Mouse (Mus musculus): ENCODE results near the gene Tprgl.

Tprgl gene

DNA sequence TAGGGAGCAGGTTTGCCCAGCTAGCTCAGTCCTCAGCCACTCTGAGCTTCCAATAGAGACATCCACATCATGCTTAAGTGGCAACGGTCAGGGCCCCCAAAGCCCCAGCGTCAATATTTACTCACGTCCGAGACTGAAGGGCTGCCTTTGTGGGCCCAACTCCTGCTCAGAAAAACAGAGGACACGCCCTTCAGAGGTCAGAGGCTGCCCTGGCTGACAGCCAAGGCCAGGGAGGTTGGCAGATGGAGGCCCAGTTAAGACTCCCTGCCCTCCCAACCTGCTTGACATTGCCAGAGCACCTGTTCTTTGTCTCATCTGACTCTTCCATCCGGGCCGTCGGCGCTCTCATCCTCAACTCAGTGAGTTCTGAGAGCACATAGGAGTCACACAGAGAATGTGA is 41.7 kb downstream of the Tprgl start:
- no peak for DNase-seq (ENCODE audit: low spot score)

DNA sequence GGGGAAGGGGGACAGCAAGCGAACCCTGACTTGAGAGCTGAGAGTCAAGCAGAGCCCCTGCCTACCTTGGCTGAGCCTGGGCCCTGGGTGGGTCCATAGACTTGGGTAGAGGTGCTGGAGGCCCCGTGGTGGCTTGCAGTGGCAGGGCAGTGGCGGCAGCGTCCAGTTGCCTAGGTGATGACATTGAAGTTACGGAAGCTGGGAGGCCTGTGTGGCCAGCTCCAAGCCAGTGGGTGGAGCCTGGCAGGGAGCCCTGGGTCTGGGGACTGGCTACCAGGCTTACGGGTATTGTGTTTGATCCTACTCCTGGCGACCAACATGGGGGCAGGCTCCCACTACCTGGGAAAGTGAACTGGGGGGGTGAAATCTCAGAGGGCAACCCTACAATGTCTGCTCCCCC is 44.0 kb downstream of the Tprgl start:
- DNase-seq (ENCODE audit: low spot score) = no peak

DNA sequence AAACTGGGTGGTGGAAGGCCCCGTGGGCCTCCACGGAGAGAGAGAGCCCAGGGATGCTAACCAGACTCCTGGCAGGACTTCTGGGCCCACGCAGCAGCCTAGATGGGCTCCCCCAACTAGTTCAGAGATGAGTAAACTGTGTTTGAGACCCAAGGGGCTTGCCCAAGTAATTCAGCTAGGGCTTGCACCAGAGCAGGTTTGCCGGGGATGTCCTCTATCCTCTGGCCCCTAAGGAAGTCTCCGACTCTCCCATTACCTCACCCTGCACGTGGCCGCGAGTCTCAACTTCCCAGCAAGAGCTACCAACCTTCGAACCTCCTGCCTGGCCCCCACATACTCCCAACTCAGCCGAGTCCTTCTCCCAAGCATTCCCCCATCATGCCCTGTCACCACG is 50.6 kb downstream of the Tprgl start:
- no peak for DNase-seq (ENCODE audit: low spot score)

DNA sequence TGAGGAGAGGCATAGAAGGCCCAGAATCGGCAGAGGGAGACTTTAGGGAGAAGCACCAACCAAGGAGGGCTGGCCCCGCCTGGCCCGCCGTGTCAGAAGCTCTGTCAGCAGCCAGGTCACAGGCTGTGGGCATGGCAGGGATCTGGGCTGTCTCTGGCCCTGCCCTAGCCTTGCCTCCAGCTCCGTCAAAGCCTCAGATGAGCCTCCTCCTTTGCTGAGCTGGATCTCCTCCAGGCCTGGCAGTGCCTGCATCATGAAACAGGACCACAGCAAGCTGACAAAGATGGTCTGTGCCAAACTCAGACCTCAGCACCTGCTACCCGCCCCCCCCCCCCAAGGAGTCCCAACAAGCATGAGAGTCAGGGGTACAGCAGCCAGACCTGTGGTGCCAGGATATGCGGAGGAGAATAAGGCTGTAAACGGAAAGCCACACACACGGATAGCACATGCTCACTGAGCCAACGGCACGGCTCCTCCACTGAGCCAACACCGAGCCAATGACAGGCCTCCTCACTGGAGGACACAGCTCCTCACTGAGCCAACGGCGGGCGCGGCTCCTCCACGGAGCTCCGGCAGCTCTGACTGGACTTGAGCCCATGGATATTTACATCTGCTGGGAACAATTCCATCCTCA is 51.1 kb downstream of the Tprgl start:
- DNase-seq (ENCODE audit: low spot score) = peak; percentile 48
